Mouse (Mus musculus) right cerebral cortex, postnatal 10 days (tissue): ENCODE data around the gene Sap30.
"Not testable (repeated sequence)": the region's sequence is repeated elsewhere in the genome, so short reads cannot be mapped to it uniquely, and the experiment has no call there.

Experiments used
- DNase-seq, 2 experiments: peaks; one replicate each; pipeline ENCODE4 v3.0.0; 2021; ENCODE audit warnings: low spot score in 2 of 2

Sap30 gene

GRCm38 (mm10) chr8:57498494-57498846 is 10.8 kb upstream of the Sap30 start:
- no peak for DNase-seq

- DNase-seq, result peak in 1 of 2 experiments; percentile 7
These were observed 4.2 kb upstream of the Sap30 start for GRCm38 (mm10) chr8:57491873-57492272.

- DNase-seq, result no peak
These were observed 2.2 kb upstream of the Sap30 start for GRCm38 (mm10) chr8:57489896-57490295.

GRCm38 (mm10) chr8:57489366-57489765 is 1.7 kb upstream of the Sap30 start:
- no peak for DNase-seq

- peak; percentile 49 to 57 for DNase-seq
These were observed 679 bp upstream of the Sap30 start for GRCm38 (mm10) chr8:57488312-57488765.

GRCm38 (mm10) chr8:57486491-57487440 is 894 bp downstream of the Sap30 start:
- peak; percentile 63 to 64 for DNase-seq

- DNase-seq, result no peak
These were observed 7.1 kb downstream of the Sap30 start for GRCm38 (mm10) chr8:57480606-57481005.

GRCm38 (mm10) chr8:57479700-57480099 is 8.0 kb downstream of the Sap30 start:
- no peak for DNase-seq

GRCm38 (mm10) chr8:57478406-57478805 is 9.3 kb downstream of the Sap30 start:
- DNase-seq, result no peak

- no peak for DNase-seq
These were observed 13.9 kb downstream of the Sap30 start for GRCm38 (mm10) chr8:57473751-57474150.

GRCm38 (mm10) chr8:57470863-57471262 is 16.8 kb downstream of the Sap30 start:
- DNase-seq, result no peak

- peak; percentile 47 to 59 for DNase-seq
These were observed 19.0 kb downstream of the Sap30 start for GRCm38 (mm10) chr8:57468624-57469023.

GRCm38 (mm10) chr8:57463757-57464156 is 23.9 kb downstream of the Sap30 start:
- no peak for DNase-seq

GRCm38 (mm10) chr8:57462839-57463238 is 24.8 kb downstream of the Sap30 start:
- no peak for DNase-seq

- DNase-seq, result no peak
These were observed 29.7 kb downstream of the Sap30 start for GRCm38 (mm10) chr8:57457942-57458341.

GRCm38 (mm10) chr8:57457152-57457551 is 30.5 kb downstream of the Sap30 start:
- peak; percentile 64 to 69 for DNase-seq

- DNase-seq, result peak; percentile 53 to 55
These were observed 31.9 kb downstream of the Sap30 start, which contains the start of gene Scrg1 for GRCm38 (mm10) chr8:57455765-57456164. Gene Scrg1, plus strand, starts transcription at chr8:57455923.

GRCm38 (mm10) chr8:57453361-57453760 is 34.3 kb downstream of the Sap30 start:
- no peak for DNase-seq

- no peak for DNase-seq
These were observed 35.8 kb downstream of the Sap30 start for GRCm38 (mm10) chr8:57451896-57452295.

GRCm38 (mm10) chr8:57450726-57451125 is 36.9 kb downstream of the Sap30 start:
- no peak for DNase-seq

- DNase-seq, result not testable (repeated sequence)
These were observed 41.8 kb downstream of the Sap30 start for GRCm38 (mm10) chr8:57445901-57446300.

- no peak for DNase-seq
These were observed 44.4 kb downstream of the Sap30 start for GRCm38 (mm10) chr8:57443289-57443688.

GRCm38 (mm10) chr8:57441556-57441955 is 46.1 kb downstream of the Sap30 start:
- DNase-seq, result no peak
